Mouse (Mus musculus) left cerebral cortex, adult 9 months (tissue): ENCODE results near the gene Clec4f.
"Not testable (repeated sequence)": the region's sequence is repeated elsewhere in the genome, so short reads cannot be mapped to it uniquely, and the experiment has no call there.

Experiments used
- DNase-seq, 2 experiments: peaks; one replicate each; pipeline ENCODE4 v3.0.0; 2022; ENCODE audit warnings: low spot score in 2 of 2

Clec4f gene

DNA sequence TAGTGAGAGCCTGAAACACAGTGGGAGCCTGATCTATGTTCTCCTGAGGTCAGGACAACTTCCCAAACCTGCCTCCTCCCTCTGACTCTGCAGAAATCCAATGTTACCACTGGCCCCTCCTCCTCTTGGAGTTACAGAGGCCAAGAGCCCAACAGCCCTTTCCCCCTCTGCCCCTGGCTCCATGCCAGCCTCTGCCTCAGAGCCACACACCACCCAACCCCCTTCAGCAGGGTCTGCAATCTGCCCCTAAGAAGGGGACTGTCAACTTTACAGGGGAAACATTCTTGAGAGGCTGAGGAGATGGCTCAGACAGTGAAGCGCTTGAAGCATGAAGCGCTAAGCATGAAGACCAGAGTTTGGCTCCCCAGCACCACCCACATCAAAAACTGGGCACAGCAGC lies at the start of gene Clec4f:
Gene Clec4f, minus strand, starts transcription at position 101 of the 400 bp plus-strand sequence.
- DNase-seq = no peak

- DNase-seq = no peak
Observed at GRCm38 (mm10) chr6:83704701-83705100, 48.7 kb upstream of the Clec4f start.

- no peak for DNase-seq
Observed at GRCm38 (mm10) chr6:83704294-83704693, 48.3 kb upstream of the Clec4f start.

DNA sequence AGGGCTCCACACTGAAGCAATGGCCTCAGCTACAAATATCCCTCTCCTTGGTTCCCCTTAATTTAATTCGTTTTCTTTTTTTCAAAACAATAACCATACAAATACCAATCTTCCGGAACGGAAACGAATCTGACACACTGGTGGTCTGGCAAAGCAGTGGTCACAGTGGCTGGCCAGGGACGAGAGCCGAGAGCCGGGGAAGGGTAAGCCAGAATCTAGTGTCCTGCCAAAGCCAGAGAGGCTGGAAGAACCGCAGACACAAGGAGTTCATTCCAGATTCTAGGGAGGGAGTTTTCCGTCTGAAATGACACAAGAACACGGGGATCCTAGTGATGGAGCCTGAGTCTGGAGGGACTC lies 47.7 kb upstream of the Clec4f start:
- no peak for DNase-seq

- DNase-seq = no peak
Observed at GRCm38 (mm10) chr6:83703000-83703721, 47.2 kb upstream of the Clec4f start.

DNA sequence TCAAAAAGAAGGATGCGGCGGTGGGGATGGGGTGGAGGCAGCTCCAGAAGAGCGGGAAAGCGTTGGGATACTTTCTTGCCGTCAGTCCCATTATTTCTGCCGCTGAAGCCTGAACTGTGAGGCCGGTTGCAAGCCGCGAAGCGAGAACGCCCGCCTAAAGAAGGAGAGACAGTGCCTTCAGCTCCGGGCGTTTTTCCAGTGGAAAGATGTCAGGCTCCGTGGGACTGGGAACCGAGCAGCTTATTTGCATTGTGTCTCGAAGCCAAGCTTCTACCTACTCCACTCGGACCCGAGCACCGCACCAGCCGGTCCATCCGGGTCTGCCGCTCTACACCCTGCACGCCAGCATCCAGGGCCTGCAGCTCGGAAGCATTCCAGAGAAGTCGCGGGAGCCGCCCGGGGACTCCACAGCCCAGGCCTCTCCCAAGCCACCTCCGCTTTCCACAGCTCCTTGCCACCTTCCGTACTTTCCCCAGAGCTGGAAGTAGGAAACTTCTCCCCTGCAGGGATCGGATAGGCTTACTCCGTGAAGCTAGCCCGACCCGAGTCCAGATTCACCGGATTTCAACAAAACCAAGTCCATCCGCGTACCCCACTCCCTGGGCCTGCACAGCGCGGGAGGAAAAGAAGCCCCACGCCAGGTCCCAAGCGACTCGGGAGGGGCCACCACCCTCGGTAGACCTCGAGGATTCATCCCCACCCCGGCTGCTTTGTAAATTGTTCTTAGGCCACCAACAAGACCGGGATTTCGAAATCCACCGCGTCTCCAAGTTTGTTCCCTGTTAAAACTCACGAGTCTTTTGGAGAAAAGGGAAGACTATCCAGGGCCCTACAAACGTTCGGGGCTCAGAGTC lies 46.4 kb upstream of the Clec4f start:
- DNase-seq = no peak

DNA sequence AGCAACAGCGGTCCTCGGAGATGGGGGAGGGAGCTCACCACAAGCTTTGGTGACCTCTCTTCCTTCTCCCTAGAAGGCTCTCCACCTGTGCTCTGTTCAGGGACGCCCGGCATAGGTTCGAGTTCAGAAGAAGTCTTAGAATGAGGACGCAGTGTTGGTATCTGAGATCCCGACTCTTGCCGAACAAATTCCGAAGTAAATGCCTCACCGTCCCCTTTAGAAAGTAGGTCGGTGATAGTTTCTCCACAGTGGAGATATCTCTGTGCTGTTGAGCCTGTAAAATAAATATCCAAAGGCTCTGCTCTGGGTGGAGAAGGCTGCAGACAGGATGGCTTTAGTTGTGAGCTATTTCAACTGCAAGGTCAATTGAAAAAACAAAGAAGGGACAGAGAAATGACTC lies 45.0 kb upstream of the Clec4f start:
- DNase-seq = no peak

DNA sequence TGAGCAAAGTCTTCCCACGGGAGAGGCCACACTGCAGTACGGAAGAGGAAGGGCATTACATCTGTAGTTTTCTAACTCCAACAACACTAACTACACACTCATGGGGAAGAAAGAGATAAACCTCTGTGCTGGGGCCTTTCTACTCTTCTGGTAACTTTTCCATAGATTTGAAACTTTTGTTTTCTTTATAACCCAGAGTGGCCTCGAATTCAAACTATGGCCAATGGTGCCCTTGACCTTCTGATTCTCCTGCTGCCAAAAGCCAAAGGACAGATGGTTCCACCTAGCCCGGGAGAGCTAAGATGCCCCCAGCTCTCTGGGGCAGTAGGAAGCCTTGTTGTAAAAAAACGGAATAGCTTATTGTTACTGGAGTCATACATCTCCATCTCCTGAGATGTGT lies 44.0 kb upstream of the Clec4f start:
- no peak for DNase-seq

DNA sequence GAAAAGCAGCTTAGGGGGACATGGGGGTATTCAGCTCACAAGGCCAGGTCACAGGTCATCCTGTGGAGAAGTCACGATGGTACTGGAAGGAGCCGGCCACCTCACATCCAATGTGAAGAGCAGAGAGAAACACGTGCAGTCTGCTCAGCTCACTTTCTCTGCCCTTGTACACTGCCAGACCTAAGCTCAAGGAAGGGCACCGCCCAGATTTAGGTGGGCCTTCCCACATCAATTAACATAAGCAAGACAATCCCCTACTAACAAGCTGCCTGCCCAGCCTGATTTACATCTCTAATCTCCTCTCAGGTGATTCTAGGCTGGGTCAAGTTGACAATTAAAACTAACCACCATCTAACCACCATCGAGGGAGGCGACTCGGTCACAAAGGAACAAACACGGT lies 41.9 kb upstream of the Clec4f start:
- no peak for DNase-seq

GRCm38 (mm10) chr6:83696684-83697083 lies 40.7 kb upstream of the Clec4f start:
- DNase-seq = no peak

DNA sequence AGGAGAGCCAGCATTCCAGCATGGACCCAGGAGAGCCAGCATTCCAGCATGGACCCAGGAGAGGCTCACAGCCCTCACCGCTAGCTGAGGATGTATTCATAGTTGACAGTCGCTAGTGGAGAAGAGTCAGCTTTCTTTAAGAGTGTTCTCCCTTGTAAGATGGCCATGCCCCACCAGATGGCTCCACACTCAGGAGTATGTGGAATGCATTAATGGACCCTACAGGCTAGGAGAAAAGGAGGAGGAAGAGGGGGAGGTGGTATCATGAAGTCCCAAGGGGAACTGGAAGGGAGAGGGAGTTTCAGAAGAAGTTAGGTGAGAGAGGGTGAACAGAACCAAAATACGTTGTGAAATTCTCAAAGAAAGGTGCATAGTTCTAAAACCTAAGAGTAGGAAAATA lies 39.7 kb upstream of the Clec4f start:
- no peak for DNase-seq

GRCm38 (mm10) chr6:83693835-83694234 lies 37.8 kb upstream of the Clec4f start:
- DNase-seq = peak in 1 of 2 experiments; percentile 30

- DNase-seq = no peak
Observed at GRCm38 (mm10) chr6:83692962-83693361, 37.0 kb upstream of the Clec4f start.

DNA sequence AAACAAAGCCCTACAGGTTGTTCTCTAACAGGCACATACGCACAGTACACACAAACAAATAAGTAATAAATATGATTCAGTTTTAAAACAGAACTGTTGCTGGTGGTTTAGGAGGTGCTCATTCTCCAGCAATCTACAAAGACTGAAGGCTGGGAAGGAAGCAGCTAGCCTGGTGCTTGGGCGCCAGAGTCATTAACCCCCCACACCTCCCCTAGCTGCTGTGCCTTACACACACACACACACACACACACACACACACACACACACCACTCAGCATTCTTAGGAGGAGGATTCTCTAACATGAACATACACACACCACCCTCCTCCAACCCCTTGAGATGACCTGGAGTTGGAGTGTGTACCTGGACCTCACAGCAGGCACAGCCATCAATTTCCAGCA lies 34.9 kb upstream of the Clec4f start:
- no peak for DNase-seq

DNA sequence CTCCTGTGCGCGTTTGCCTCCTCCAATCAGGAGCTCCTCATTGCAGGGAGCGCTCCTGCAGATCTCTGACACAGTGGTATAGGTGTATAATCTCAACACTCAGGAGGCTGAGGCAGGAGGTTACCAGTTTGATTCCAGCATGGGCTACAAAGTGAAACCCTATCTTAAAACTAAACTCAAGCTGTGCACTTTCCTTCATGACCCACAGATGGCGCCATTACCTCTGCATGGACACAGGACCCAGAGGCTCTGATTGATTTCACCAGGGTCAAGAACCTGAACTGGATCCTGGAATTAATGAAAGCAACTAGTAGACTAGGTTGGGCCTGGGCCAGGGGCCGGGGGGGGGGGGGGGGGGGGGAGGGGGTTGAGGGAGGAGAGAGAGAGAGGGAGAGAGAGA lies 34.3 kb upstream of the Clec4f start:
- peak in 1 of 2 experiments; percentile 44 for DNase-seq

DNA sequence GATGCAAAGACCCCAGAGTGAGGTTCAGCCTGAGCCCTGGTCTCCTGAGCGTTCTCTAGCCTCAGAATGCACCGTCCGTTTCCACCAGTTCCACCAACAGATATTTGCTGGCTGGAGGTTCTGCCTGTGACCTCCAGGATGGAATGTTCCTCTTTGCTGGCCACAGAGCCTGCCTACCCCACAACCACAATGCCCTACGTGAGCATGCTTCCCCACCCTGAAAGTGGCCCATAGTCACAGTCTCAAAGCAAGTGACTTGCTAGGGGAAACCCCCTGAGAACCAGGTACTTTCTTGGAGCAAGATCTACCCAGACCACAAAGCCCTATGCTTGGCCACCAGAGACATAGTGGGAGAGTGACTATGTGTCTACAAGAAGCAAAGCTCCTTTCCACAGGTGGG lies 33.4 kb upstream of the Clec4f start:
- no peak for DNase-seq

DNA sequence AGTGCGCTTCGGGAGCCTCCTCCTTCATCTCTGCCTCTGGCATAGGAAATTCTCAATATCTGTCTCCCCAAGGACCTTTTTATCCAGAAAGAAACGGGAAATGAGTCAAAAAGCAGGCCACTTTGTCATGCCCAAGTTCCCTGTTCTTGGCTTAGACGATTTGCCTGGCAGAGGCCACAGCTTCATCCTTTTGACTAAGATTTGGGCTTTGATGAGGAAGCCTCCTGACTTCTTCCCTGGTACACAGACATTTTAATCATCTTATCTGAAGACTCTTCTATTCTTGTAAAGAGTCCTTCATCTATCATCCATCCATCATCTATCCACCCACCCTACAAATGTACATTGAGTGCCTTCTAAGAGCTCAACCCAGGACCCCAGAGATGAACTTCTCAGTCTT lies 21.8 kb upstream of the Clec4f start, which contains the start of gene Cd207:
Gene Cd207, minus strand, starts transcription at position 101 of the 400 bp plus-strand sequence.
- no peak for DNase-seq

DNA sequence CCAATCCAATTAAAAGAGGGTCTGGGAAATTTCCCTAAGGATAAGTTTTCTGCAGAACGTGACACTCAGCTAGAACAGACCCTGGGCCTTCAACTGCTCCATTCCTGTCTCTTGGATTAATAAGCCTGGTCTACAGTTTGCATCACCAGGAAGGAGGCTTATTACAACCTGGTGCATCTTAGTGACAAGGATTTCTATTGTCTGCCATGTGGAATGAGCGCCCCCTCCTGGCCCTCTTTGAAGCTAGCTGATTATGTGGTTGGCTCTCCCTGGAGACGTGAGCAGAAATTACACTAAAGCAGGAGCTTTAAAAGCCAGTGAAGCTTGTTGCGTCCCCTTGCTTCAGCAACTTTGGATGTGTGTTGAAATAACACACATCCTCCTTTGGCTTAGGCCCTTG lies 17.4 kb upstream of the Clec4f start:
- peak in 1 of 2 experiments; percentile 84 for DNase-seq

- peak in 1 of 2 experiments; percentile 2 for DNase-seq
Observed at GRCm38 (mm10) chr6:83665009-83665408, 9.0 kb upstream of the Clec4f start.

GRCm38 (mm10) chr6:83660821-83661220 lies 4.8 kb upstream of the Clec4f start:
- DNase-seq = no peak

DNA sequence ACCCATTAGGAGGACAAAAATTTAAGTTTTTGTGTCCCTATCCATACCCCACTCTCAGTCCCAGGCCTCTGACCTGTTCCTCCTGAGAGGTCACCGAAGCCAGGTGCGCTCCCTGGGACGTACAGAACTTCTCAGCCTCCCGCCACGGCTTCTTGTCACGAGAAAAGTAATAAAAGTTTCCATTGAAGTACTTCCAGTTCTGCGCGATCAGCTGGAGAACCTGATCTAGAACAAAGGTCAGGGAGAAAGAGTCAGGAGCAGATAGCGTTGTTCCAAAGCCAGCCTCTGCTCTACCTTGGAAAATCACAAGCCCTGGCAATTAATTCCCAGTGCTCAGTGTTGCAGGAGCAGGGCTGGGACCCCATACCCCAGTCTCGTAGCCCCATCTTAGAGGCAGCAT lies 9.3 kb downstream of the Clec4f start:
- no peak for DNase-seq

- DNase-seq = no peak
Observed at GRCm38 (mm10) chr6:83635329-83635728, 20.7 kb downstream of the Clec4f start.

DNA sequence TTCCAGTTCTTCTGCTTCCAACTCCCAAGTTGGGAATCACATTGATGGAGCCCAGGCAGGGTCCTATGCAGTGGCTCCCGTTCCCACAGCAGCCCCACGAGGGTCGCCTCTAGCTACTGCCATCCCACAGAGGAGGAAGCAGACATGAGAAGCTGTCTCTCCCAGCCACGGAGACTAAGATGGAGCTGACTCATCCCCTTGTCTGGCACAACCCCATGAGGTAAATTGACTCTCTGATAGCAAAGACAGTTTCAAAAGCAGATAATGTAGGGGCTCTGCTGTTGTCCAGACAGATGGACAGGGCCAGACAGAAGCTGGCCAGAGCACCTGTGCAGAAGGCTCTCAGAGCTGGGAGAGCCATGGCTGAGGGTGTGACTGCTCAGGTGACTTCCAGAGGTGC lies 21.4 kb downstream of the Clec4f start:
- DNase-seq = not testable (repeated sequence)
